Mouse (Mus musculus) E14TG2a.4 (cell line): ENCODE results near the gene Osbpl5.

ENCODE experiments used
- H3K27me3 ChIP-seq: 2 replicates; pipeline ENCODE4 v1.6.1; 2014; ENCODE audit warnings: low read length, control low read depth; ENCODE audit not compliant: insufficient read depth
- H3K36me3 ChIP-seq: 2 replicates; pipeline ENCODE4 v1.6.1; 2014; ENCODE audit warnings: low read length, control low read depth; ENCODE audit not compliant: insufficient read depth
- H3K4me1 ChIP-seq: replicated peaks from 2 replicates; pipeline ENCODE4 v1.6.1; 2014; ENCODE audit warnings: low read depth, low read length, control low read depth
- H3K4me3 ChIP-seq: replicated peaks from 2 replicates; pipeline ENCODE4 v1.5.1; 2014; ENCODE audit warnings: mild to moderate bottlenecking, low read length
- H3K9me3 ChIP-seq: 2 replicates; pipeline ENCODE4 v1.6.1; 2014; ENCODE audit warnings: low read length, control low read depth
- CTCF ChIP-seq: conservative IDR thresholded peaks from 2 replicates; pipeline ENCODE4 v1.5.1; 2014; ENCODE audit warnings: low read length
- NANOG ChIP-seq: IDR thresholded peaks from 2 replicates; pipeline ENCODE4 v1.6.1; 2014; ENCODE audit warnings: borderline replicate concordance, low read length, mixed read lengths
- POU5F1 ChIP-seq: IDR thresholded peaks from 2 replicates; pipeline ENCODE4 v1.6.1; 2014; ENCODE audit warnings: low read length, borderline replicate concordance

Osbpl5 gene

GRCm38 (mm10) chr7:143756125-143757026 lies at the start of gene Osbpl5:
TSS of gene Osbpl5 (minus strand) at chr7:143756985.
- Histone ChIP-seq H3K4me3 (peak within 1 kb of the TSS; percentile 71), H3K27me3 (peaks cover 75% of the 10 kb centered on the region), H3K36me3 (no peaks in the 10 kb centered on the region), H3K4me1 (peaks cover 17% of the 10 kb centered on the region), H3K9me3 (no peaks in the 10 kb centered on the region)
- TF ChIP-seq CTCF (no peak), POU5F1 (no peak), NANOG (no peak)

- H3K27me3 ChIP-seq = no peaks in the 10 kb centered on the region
- peaks cover 66% of the 10 kb centered on the region for H3K36me3 ChIP-seq
- no peak overlapping the region for H3K4me3 ChIP-seq
- peaks cover 7% of the 10 kb centered on the region for H3K4me1 ChIP-seq
- no peaks in the 10 kb centered on the region for H3K9me3 ChIP-seq
- no peak for TF ChIP-seq NANOG
- no peak for TF ChIP-seq CTCF
Observed at GRCm38 (mm10) chr7:143805199-143805624, 48.4 kb upstream of the Osbpl5 start.

- H3K36me3 ChIP-seq = peaks cover 80% of the 10 kb centered on the region
- no peak overlapping the region for H3K4me3 ChIP-seq
- H3K27me3 ChIP-seq = no peaks in the 10 kb centered on the region
- H3K4me1 ChIP-seq = peaks cover 9% of the 10 kb centered on the region
- TF ChIP-seq NANOG (no peak), CTCF (no peak), POU5F1 (no peak)
- no peaks in the 10 kb centered on the region for H3K9me3 ChIP-seq
Observed at GRCm38 (mm10) chr7:143801195-143802065, 44.6 kb upstream of the Osbpl5 start.

GRCm38 (mm10) chr7:143800770-143801169 lies 44.0 kb upstream of the Osbpl5 start:
- no peak for TF ChIP-seq NANOG
- no peak for TF ChIP-seq POU5F1
- TF ChIP-seq CTCF = no peak
- H3K4me3 ChIP-seq = no peak overlapping the region
- H3K9me3 ChIP-seq = no peaks in the 10 kb centered on the region
- H3K4me1 ChIP-seq = peaks cover 9% of the 10 kb centered on the region
- no peaks in the 10 kb centered on the region for H3K27me3 ChIP-seq
- peaks cover 80% of the 10 kb centered on the region for H3K36me3 ChIP-seq

- Histone ChIP-seq H3K36me3 (peaks cover 72% of the 10 kb centered on the region), H3K4me3 (no peak overlapping the region), H3K4me1 (peaks cover 9% of the 10 kb centered on the region), H3K9me3 (no peaks in the 10 kb centered on the region), H3K27me3 (no peaks in the 10 kb centered on the region)
- no peak for TF ChIP-seq CTCF
- no peak for TF ChIP-seq POU5F1
- no peak for TF ChIP-seq NANOG
Observed at GRCm38 (mm10) chr7:143798783-143799182, 42.0 kb upstream of the Osbpl5 start.

GRCm38 (mm10) chr7:143793121-143793520 lies 36.3 kb upstream of the Osbpl5 start:
- TF ChIP-seq CTCF = peak; percentile 46
- no peak for TF ChIP-seq POU5F1
- peaks cover 7% of the 10 kb centered on the region for H3K9me3 ChIP-seq
- no peak overlapping the region for H3K4me3 ChIP-seq
- H3K4me1 ChIP-seq = no peaks in the 10 kb centered on the region
- H3K36me3 ChIP-seq = peaks cover 27% of the 10 kb centered on the region
- peaks cover 16% of the 10 kb centered on the region for H3K27me3 ChIP-seq

GRCm38 (mm10) chr7:143792336-143792985 lies 35.7 kb upstream of the Osbpl5 start:
- no peaks in the 10 kb centered on the region for H3K4me1 ChIP-seq
- H3K36me3 ChIP-seq = peaks cover 21% of the 10 kb centered on the region
- peaks cover 7% of the 10 kb centered on the region for H3K9me3 ChIP-seq
- peaks cover 18% of the 10 kb centered on the region for H3K27me3 ChIP-seq
- H3K4me3 ChIP-seq = no peak overlapping the region
- TF ChIP-seq POU5F1 (no peak), NANOG (no peak), CTCF (no peak)
